Mouse (Mus musculus) hindbrain, postnatal 0 days (tissue): ENCODE measurements at regions not wholly inside any gene's neighbourhood (a gene's known extent, or its start where the extent isn't known, plus 50 kb on each side); places are given as distances from the start of the nearest gene placed in this dataset.
"Not testable (repeated sequence)": the region's sequence is repeated elsewhere in the genome, so short reads cannot be mapped to it uniquely, and the experiment has no call there.

Experiments used
- ATAC-seq: fragments of 200-750 bp; cut with Nextera tagmentation; 2 replicates; pipeline ENCODE4 v1.8.0; 2017; ENCODE audit warnings: mild to moderate bottlenecking, moderate TSS enrichment, moderate library complexity
- DNase-seq: peaks from one replicate; pipeline ENCODE4 v3.0.0-alpha.2; 2015; ENCODE audit warnings: low spot score
- H3K27ac ChIP-seq: fragments of 300-500 bp; sonication (generic); 2 replicates; pipeline ENCODE4 v1.5.1; 2014; ENCODE audit warnings: mild to moderate bottlenecking
- H3K27me3 ChIP-seq: fragments of 300-500 bp; sonication (generic); 2 replicates; pipeline ENCODE4 v1.6.1; 2014; ENCODE audit warnings: low read length, mixed read lengths; ENCODE audit not compliant: insufficient read depth
- H3K36me3 ChIP-seq: fragments of 300-500 bp; sonication (generic); 2 replicates; pipeline ENCODE4 v1.6.1; 2014; ENCODE audit warnings: low read length, mixed read lengths; ENCODE audit not compliant: insufficient read depth
- H3K4me1 ChIP-seq: fragments of 300-500 bp; sonication (generic); 2 replicates; pipeline ENCODE4 v1.6.1; 2014; ENCODE audit warnings: antibody characterized with exemption, low read length, mixed read lengths; ENCODE audit not compliant: insufficient read depth
- H3K4me2 ChIP-seq: fragments of 300-500 bp; sonication (generic); 2 replicates; pipeline ENCODE4 v1.6.1; 2014; ENCODE audit warnings: low read depth, mild to moderate bottlenecking, low read length, moderate library complexity, mixed read lengths
- H3K4me3 ChIP-seq: fragments of 300-500 bp; sonication (generic); 2 replicates; pipeline ENCODE4 v1.5.1; 2014; ENCODE audit warnings: low read length
- H3K9ac ChIP-seq: fragments of 300-500 bp; sonication (generic); replicated peaks from 2 replicates; pipeline ENCODE4 v1.6.1; 2014; ENCODE audit warnings: mild to moderate bottlenecking, low read length, moderate library complexity, mixed read lengths
- H3K9me3 ChIP-seq: fragments of 300-500 bp; sonication (generic); 2 replicates; pipeline ENCODE4 v1.6.1; 2016; ENCODE audit warnings: low read length, mixed read lengths
- CTCF ChIP-seq: IDR thresholded peaks from 2 replicates; pipeline ENCODE4 v1.5.1; 2016; ENCODE audit warnings: antibody characterized with exemption, control low read depth, low read depth
- whole genome bisulfite sequencing: fragments of 180-500 bp; shearing (Covaris S2); extraction: QIAGEN DNeasy Blood & Tissue Kit; methylation state at CpG from one replicate; pipeline ENCODE4 v1.1.7; 2014; 5-methylcytosine and 5-hydroxymethylcytosine counted together

DNA sequence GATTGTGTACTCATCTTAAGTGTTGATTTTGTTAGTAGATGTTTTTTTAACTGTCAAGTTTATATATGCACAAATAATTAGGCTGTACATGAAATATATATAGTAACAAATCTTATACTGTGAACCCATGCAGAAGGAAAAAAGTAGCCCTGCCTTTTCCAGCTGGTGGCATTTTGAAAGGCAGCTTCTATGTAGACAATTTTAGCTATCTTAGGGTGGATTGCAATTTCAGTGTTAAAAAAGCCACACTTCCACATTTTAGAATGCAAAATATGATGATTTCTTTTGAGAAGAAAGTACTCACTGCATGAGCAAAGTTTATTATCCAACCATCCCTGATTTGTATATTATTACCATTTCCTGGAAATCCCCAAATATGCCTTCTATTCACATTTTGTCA, 1256.1 kb upstream of the Gm12353 start:
- DNase-seq = no peak
- no peaks in the 10 kb centered on the region for H3K4me1 ChIP-seq
- no peak for ATAC-seq
- H3K36me3 ChIP-seq = no peaks in the 10 kb centered on the region
- no peak overlapping the region for H3K4me3 ChIP-seq
- H3K9ac ChIP-seq = no peak overlapping the region
- H3K4me2 ChIP-seq = no peak overlapping the region
- H3K9me3 ChIP-seq = no peaks in the 10 kb centered on the region
- no peak for TF ChIP-seq CTCF
- no peak overlapping the region for H3K27ac ChIP-seq
- H3K27me3 ChIP-seq = no peaks in the 10 kb centered on the region

DNA sequence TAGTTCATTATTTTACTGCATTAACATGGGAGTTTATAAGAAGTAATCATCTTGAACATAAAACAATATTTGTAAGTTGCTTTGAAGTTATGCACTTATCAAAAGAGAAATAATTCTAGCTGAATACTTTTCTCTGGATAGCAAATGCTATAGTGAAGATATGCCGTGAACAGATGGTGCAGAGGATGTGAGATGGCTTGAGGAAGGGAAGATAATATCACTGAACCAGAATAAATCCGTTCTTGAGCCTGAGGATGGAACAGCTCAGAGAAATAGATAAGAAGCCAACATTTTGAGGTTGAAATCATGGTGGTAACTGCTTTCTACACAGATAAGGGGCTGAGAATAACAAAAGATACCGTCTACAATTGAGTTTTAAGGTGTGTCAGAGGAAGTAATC, 1239.7 kb upstream of the Gm12353 start:
- no peak for ATAC-seq
- Histone ChIP-seq H3K4me1 (no peaks in the 10 kb centered on the region), H3K36me3 (no peaks in the 10 kb centered on the region), H3K9ac (no peak overlapping the region), H3K9me3 (no peaks in the 10 kb centered on the region), H3K4me2 (no peak overlapping the region), H3K27ac (no peak overlapping the region), H3K4me3 (no peak overlapping the region), H3K27me3 (no peaks in the 10 kb centered on the region)
- 74% methylated on average over 3 of the region's 3 CpGs for WGBS
- DNase-seq = no peak
- no peak for TF ChIP-seq CTCF

DNA sequence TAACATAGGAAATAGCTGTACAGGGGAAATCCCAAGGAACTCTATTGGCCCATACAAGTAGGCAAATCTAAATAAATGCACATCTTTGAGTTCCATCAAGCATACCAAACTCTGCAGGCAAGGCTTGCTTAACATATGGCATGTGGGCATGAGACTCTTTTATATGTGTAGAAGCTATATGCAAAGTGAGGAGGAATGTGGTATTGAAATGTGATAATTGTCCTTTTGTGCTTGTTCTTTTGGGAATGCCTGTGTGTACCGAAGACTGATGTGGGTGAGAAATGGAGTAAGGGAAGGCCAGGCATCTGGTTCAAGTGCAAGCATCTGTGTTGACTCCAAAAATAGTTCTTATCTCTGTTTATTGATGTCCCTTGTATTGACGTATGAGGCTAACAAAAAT, 1239.3 kb upstream of the Gm12353 start:
- Histone ChIP-seq H3K27ac (no peak overlapping the region), H3K36me3 (no peaks in the 10 kb centered on the region), H3K9ac (no peak overlapping the region), H3K27me3 (no peaks in the 10 kb centered on the region), H3K4me2 (no peak overlapping the region), H3K9me3 (no peaks in the 10 kb centered on the region), H3K4me1 (no peaks in the 10 kb centered on the region), H3K4me3 (no peak overlapping the region)
- DNase-seq (no peak), ATAC-seq (no peak)
- 83% methylated on average over 2 of the region's 2 CpGs for WGBS
- no peak for TF ChIP-seq CTCF

DNA sequence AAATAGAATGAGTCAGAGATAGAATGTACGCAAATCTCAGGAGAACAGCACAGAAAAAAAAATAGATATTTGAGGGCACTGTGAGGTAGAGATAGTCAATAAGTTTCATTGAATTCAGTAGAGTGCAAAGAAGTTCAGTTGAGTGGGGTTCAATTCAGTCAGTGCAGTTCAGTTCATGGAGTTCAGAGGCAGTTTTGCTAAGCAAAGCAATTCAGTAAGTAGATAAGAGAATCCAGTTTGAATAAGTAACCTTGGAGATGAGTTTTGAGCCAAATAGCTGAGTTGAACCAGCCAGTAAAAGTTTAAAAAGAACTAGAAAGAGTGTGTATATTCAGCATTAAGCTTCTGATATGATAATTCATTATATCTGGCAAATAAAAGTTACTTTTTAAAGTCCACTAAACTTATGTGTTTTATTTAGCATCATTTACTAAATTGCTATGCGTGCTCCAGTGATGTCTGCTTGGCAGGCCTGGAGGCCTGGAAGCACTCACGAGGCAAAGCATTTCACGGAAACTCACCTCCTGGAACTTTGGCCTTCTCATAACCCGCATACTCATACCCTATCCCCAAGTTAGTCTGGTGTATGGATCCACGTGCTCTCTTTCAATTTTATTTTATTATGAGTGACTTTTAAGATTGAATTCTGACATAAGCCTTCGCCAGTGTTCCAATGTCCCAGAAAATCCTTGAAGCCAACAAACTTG, 1210.3 kb upstream of the Gm12353 start:
- no peak for ATAC-seq
- WGBS = 46% methylated on average over 7 of the region's 7 CpGs
- no peak for TF ChIP-seq CTCF
- H3K4me1 ChIP-seq = no peaks in the 10 kb centered on the region
- H3K4me3 ChIP-seq = no peak overlapping the region
- H3K36me3 ChIP-seq = no peaks in the 10 kb centered on the region
- H3K9ac ChIP-seq = no peak overlapping the region
- H3K9me3 ChIP-seq = no peaks in the 10 kb centered on the region
- no peaks in the 10 kb centered on the region for H3K27me3 ChIP-seq
- DNase-seq = no peak
- no peak overlapping the region for H3K27ac ChIP-seq
- no peak overlapping the region for H3K4me2 ChIP-seq

DNA sequence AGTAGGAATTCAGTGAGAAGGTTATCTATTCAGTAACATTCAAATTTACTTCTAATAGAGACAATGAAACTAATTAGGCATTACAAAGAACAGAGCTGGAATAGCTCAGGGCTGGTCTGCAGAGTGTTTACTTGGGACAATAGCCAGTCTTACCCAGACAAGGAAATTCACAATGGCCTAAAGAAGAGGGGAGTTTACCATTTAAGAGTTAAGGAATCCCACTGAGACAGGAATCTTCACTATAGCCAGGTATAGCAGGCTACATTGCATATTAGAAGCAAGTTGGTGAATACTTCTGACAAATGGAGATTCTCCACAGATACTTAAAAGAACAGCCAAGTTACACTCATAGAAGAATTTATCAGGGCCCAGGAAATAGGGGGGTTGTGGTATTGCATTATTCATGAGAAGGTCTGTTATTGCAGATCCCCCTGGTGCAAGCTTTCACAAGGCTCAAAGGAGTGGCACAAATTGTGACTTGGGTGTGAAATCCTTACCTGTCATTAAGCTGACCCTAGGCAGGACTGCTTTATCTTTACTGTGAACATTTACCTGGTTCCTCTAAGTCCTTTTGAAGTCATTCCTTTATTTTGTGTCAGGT, 1209.6 kb upstream of the Gm12353 start:
- not testable (repeated sequence) for H3K27ac ChIP-seq, H3K4me1 ChIP-seq, H3K27me3 ChIP-seq, ATAC-seq, H3K9me3 ChIP-seq, H3K4me3 ChIP-seq, H3K36me3 ChIP-seq, H3K9ac ChIP-seq, H3K4me2 ChIP-seq, DNase-seq

DNA sequence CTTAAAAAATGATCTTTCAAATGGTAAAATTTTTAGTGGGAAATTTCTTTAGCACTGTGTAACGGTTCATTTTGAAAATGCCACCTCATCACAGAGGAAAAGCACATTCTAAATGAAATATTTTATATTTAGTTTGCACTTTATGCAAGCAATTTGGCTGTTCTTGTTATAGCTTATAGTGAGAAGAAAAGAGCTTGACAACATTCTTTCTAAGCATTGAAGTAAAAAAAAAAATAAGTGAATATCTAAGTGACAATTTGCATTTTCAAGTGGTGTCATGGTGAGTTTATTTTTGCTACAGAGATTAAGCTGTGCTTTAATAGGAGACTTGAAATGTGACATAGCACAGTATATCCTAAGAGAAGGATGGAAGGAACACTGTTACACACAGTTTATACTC, 1194.9 kb upstream of the Gm12353 start:
- H3K9ac ChIP-seq = no peak overlapping the region
- no peak overlapping the region for H3K4me2 ChIP-seq
- WGBS = 70% methylated on average over 1 of the region's 1 CpGs
- H3K9me3 ChIP-seq = no peaks in the 10 kb centered on the region
- no peaks in the 10 kb centered on the region for H3K36me3 ChIP-seq
- no peak overlapping the region for H3K27ac ChIP-seq
- H3K4me3 ChIP-seq = no peak overlapping the region
- no peak for ATAC-seq
- H3K4me1 ChIP-seq = no peaks in the 10 kb centered on the region
- H3K27me3 ChIP-seq = no peaks in the 10 kb centered on the region
- no peak for DNase-seq
- no peak for TF ChIP-seq CTCF

DNA sequence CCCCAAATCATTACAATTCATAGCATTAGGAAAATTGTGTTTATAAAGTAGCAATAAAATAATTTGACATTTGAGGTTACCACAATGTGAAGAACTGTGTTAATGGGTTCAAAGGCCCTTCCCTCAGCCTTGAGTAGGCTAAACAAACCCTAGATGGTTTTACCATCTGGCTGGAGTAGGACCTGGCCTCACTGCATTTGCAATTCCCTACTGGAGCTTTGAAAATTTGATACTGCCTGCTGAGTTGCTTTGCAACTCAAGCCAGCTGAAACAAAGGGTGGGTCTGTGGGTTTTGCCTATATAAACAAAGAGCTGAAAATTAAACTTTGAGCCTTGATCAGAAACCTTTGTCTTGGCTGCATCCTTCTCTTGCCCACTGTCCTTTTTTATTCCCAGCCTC, 1163.9 kb upstream of the Gm12353 start:
- no peak overlapping the region for H3K27ac ChIP-seq

More for the DNA sequence above, 1163.9 kb upstream of the Gm12353 start:
- no peak for ATAC-seq
- no peaks in the 10 kb centered on the region for H3K27me3 ChIP-seq
- TF ChIP-seq CTCF = no peak
- DNase-seq = no peak
- no peaks in the 10 kb centered on the region for H3K4me1 ChIP-seq
- H3K9me3 ChIP-seq = no peaks in the 10 kb centered on the region; the same call in 1 of the 2 replicates
- H3K36me3 ChIP-seq = no peaks in the 10 kb centered on the region
- no peak overlapping the region for H3K9ac ChIP-seq
- H3K4me2 ChIP-seq = no peak overlapping the region
- H3K4me3 ChIP-seq = no peak overlapping the region
